Mouse (Mus musculus) cerebellum, postnatal 14 days (tissue): ENCODE results near the gene Bglap2.

Source experiments
- DNase-seq, 2 experiments: peaks; one replicate each; pipeline ENCODE4 v3.0.0; 2021; ENCODE audit warnings: mixed read lengths in 2 of 2

Gene Bglap2

DNA sequence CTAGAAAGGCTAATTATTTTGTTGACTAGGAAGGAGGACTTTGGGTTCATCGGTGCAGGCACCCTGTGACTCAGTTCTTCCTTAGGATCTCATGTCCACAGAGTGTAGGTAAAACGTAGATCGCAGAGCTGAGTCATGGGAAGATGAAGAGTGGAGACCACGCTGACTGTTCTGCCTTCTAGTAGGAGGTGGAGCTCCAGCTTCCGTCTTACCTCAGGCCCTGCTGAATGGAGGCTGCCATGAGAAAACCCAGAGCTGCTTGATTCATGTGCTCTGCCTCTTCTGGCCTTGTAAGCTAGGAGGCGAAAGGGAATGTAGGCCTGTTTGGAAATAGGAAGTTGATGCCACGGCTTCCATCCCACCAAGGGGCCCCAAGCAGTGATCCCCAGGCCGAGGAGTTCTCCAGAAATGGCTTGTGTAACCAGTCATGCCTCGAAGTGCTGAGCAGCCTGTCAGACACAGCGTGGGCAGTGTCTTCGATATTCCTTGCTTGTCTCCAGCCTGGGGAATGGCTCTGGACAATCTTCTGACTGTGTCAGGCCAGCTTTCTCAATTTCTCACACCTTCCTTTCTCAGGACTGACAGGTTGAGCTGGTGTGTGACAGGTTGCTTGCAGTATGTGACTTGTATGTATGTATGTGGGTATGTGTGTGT is 41.0 kb downstream of the Bglap2 start:
- peak in 1 of 2 experiments; percentile 16 for DNase-seq

DNA sequence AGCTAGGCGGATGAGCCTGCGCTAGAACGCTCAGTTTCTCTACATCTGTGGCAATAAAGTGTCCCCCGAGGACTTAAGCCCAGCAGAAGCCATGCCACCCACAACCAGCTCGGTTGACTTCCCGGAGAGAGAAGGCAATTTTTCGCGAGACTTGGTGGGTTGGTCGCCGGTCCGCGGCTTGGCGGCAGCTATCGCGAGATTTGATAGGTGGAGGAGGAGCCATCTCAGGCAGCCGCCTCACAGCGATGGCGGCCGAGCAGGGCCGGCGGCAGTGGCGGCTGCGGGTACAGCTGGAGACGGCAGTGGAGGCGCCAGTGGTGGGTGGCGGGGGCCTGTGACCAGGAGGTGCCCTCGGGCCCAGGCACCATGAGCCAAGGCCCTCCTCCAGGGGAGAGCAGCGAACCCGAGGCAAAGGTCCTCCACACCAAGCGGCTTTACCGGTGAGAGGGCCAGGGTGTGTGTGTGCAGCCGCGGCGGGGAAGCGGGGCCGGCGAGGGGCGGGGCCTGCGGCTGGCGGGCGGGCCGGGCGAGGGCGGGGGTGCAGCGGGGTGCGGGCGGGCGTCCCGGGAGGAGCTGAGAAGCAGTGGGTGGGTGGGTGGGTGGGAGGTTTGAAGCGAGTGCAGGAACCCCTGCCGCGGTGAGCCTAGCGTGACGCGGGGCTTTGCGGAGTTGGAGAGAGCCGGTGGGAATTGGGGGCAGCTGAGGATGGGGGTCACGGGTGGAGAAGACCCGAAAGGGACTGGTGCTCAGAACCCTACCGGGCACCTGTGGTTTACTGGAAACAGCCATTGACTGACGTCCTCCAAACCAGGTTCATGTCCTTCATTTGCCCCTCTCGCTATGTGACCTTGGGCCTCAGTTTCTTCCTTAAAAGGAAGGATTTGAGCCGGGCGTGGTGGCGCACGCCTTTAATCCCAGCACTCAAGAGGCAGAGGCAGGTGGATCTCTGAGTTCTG is 42.2 kb downstream of the Bglap2 start, which contains the start of the genes Tmem79 and Smg5:
Gene Tmem79 (minus strand): TSS at position 91 of the 956 bp plus-strand sequence.
Gene Smg5 (plus strand): TSS at position 203 of the 956 bp plus-strand sequence.
- DNase-seq, result peak; percentile 96 to 97

DNA sequence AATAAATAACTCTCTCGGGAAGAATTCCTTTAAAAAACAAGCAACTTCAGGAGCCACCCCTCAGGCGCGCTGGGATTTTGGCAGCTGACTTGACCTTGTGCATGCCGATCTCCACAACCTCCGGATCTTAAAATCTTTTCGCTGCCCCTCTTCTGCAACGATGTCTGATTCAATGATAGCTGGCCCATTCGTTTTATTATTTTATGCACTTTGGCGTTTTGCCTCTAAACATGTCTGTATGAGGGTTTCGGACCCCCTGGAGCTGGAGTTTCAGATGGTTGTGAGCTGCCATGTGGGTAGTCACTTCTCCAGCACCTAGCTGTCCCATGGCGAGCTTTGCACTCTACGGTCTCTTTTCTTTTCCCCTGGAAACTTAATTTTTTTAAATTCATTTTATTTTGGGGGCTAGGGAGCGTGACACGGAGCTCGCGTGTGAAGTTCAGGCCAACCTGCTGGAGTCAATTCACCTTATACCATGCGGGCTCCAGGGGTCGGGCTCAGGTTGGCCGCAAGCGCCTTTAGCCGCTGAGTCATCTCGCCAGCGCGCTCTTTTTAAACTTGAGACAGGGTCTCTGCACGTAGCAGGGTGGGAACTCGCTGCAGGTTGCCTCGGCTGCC is 43.0 kb downstream of the Bglap2 start:
- peak in 1 of 2 experiments; percentile 21 for DNase-seq

DNA sequence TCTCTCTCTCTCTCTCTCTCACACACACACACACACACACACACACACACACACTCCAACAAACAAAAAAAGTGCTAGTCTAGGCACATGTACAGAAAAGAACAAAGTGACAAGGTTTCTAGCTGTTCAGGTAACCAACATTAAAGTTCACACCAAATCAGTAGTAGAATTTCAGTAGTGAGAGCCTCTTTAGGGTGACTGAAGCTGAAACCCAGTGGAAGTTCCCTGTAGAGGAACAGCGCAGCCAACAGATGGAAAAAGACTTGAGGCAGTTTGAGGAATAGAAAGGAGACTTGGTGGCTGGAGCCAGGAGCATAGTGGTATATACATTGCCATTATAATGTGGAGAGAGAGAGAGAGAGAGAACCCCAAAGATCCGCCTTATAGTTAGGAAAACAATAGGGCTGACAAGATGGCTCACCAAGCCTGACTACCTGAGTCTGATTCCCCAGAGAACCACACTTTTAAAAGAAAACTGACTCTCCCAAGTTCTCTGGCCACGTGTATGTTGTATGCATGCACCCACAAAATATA is 43.5 kb downstream of the Bglap2 start:
- no peak for DNase-seq

DNA sequence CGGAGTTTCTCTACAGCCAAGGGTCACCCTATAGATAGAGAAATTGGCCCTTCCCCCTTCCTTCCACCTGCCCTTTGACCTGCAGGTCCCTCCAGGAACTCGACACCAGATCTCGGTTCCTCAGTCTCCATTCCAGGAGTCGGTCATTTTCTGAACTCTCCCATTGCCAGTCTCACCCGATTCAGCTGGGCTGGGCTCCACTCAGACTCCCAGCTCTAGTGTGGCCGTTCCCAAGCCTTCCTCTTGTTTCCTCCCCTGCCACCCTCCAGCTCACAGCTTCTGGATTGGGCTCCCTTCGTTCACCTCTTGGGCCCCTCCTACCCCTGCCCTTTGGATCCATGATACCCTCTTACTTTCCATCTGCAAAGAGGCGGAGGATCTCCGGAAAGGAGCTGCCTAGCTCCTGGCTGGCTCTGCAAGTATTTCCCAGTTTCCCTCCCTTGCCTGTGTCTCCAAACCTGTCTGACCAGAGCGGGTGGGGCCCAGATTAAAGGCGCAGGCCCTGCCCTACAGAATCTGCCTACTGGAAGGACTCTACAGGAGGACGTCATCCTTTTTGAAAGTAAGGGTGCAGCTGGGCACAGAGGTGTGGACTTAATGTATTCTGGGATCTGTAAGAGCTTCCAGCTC is 44.4 kb downstream of the Bglap2 start:
- DNase-seq, result no peak

DNA sequence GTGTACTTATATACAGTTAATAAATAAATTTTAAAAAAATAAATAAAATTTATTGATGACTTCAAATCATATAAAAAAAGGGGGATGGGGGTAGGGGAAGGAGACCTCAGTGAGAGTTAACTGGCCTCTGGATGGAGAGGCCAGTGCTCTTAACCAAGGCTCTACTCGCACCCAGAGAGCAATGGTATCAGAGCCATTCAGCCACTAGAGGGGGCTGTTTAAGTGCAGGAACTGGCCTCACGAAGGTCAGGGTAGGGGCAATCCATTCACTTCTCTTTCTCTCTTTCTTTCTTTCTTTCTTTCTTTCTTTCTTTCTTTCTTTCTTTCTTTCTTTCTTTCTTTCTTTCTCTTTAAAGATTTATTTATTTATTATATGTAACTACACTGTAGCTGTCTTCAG is 47.2 kb downstream of the Bglap2 start:
- DNase-seq, result peak; percentile 41 to 59

DNA sequence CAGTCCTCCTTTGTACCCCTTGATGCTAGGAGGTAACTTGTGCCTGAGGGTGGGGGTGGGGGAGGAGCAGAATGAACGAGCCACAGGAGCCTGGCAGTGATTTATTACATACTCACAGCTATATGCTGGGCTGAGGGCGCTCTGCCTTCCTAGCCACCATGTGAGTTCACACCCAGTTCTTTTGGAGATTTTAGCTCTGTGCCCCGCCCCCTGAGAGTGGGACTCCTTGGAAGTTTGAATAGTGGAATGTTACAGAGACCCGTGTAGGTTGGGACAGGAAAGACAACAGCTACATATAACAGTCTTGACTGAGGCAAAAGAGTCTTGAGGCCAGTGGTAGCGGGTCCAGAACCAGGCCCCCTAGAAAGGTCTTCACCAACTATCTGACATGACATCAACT is 49.5 kb downstream of the Bglap2 start:
- no peak for DNase-seq
